Mouse (Mus musculus): Measurements from ENCODE around the gene Pon2.

The Pon2 gene

DNA sequence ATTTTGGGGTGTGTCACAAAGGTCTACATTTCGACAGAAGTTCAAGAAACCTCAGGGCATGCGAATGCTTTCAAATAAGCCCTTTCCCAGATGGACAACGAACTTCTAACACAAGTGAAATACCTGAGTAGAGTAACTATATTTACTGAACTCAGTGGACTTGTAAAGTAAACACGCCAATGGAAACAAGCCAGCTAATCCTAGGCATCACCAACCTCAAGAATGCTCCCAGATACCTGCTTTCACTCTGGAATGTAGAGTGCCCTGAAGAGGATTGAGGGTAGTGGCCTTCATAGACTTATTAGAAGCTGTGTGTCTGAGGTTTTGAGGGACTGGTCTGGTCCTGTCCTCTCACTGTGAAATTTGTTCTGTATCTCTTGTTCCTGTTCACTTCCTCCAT lies 60.7 kb downstream of the Pon2 start:
- in situ Hi-C loops (cut with MboI; ENCODE audit: low pct_unique_long_range_greater_than_20kb in 1 of 2, low sequenced_read_pairs in 2 of 2, unreplicated experiment in 1 of 2) = loop anchor here in 1 of 2 experiments (10.0 kb wide), 1 partner anchor 147 kb away; the partner anchor contains the start of gene Asb4

GRCm38 (mm10) chr6:5236843-5237371 lies 61.3 kb downstream of the Pon2 start:
- in situ Hi-C loops (cut with MboI; ENCODE audit: low pct_unique_long_range_greater_than_20kb in 1 of 2, low sequenced_read_pairs in 2 of 2, unreplicated experiment in 1 of 2) = loop anchor here in 1 of 2 experiments (10.0 kb wide), 1 partner anchor 148 kb away; the partner anchor contains the start of gene Asb4

- in situ Hi-C loops (cut with MboI; ENCODE audit: low pct_unique_long_range_greater_than_20kb in 1 of 2, low sequenced_read_pairs in 2 of 2, unreplicated experiment in 1 of 2) = loop anchor here in 1 of 2 experiments (10.0 kb wide), 1 partner anchor 150 kb away; the partner anchor contains the start of gene Asb4
Observed at GRCm38 (mm10) chr6:5234563-5234962, 63.7 kb downstream of the Pon2 start.

- in situ Hi-C loops (cut with MboI; ENCODE audit: low pct_unique_long_range_greater_than_20kb in 1 of 2, low sequenced_read_pairs in 2 of 2, unreplicated experiment in 1 of 2) = loop anchor here in 1 of 2 experiments (10.0 kb wide), 1 partner anchor 151 kb away; the partner anchor contains the start of gene Asb4
Observed at GRCm38 (mm10) chr6:5233812-5234211, 64.4 kb downstream of the Pon2 start.

DNA sequence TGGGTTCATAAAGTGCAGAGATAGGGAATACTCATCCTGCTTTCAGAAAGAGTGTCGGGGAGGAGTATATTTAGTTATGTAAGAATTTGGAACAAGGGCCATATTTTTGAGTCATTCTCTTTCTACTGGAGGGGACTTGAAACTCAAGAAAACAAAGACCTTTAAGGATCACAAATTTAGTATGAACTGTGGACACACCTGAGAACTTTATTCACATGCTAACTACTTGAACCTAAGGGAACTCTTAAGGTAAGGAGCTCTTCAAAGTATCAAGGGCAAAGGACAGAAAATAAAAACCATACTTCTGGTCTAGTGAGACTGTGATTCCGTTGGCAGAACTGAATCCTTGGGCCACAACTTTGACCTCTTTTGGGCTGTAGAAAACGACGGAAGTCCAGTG lies 66.2 kb downstream of the Pon2 start:
- in situ Hi-C loops (cut with MboI; ENCODE audit: low pct_unique_long_range_greater_than_20kb in 1 of 2, low sequenced_read_pairs in 2 of 2, unreplicated experiment in 1 of 2) = loop anchor here in 1 of 2 experiments (10.0 kb wide), 1 partner anchor 153 kb away; the partner anchor contains the start of gene Asb4

DNA sequence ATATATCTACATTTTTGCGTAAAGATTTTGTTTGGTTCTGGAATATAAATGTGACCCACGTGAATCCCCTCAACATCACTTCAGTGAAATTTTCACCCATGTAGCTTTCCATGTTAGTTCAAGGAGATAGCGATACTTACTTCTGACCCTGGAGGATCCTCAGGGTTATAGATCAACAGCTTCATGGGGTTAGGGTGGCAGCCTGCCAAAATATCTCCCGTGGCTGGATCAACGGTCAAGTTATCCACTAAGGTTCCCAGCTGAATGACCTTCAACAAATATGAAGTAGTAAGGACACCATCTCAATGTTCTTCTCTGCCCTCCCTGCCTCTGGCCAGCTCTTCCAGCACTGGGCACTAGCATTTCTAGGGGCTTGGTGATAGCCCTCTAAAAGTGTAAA lies 68.0 kb downstream of the Pon2 start:
- in situ Hi-C loops (cut with MboI; ENCODE audit: low pct_unique_long_range_greater_than_20kb in 1 of 2, low sequenced_read_pairs in 2 of 2, unreplicated experiment in 1 of 2) = loop anchor here in 1 of 2 experiments (10.0 kb wide), 1 partner anchor 155 kb away; the partner anchor contains the start of gene Asb4

DNA sequence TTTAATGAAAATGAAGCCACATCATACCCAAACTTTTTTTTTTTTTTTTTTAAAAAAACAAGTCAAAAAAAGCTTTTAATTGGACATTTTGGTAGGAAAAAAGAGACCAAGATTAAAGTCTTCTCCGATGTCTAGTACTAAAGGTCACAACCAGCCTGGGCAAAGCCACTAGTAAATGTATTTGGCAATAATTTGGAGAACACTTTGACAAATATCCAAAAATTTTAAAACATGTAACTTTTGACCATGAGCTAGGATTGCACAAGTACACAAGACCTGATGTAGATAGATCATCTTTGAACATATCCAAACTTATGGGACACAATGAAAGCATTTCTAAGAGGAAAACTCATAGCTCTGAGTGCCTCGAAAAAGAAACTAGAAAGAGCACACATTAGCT lies 74.7 kb downstream of the Pon2 start:
- in situ Hi-C loops (cut with MboI; ENCODE audit: low pct_unique_long_range_greater_than_20kb in 1 of 2, low sequenced_read_pairs in 2 of 2, unreplicated experiment in 1 of 2) = loop anchor here in 1 of 2 experiments (25.0 kb wide), 1 partner anchor 164 kb away; the partner anchor contains the start of gene Asb4

DNA sequence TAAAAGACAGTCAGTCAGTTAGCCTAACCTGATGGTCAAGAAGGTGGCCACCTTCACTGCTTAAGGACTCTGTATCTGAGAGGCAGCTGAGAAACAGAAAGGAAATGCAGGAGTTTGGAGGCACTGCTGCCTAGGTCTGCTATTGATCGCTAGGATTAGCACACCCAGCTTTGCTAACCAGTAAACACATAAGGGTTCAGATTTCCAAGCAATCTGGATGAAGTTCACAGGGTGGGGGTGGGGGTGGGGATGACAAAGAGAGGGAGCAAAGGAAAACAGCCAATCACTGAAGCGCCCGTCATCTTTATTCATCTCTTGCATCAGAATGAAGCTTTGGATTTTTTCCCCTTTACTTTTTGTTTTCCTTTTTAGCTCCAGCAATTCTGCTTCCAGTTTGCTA lies 76.2 kb downstream of the Pon2 start:
- in situ Hi-C loops (cut with MboI; ENCODE audit: low pct_unique_long_range_greater_than_20kb in 1 of 2, low sequenced_read_pairs in 2 of 2, unreplicated experiment in 1 of 2) = loop anchor here in 1 of 2 experiments (25.0 kb wide), 1 partner anchor 165 kb away; the partner anchor contains the start of gene Asb4

- in situ Hi-C loops (cut with MboI; ENCODE audit: low pct_unique_long_range_greater_than_20kb in 1 of 2, low sequenced_read_pairs in 2 of 2, unreplicated experiment in 1 of 2) = loop anchor here in 1 of 2 experiments (25.0 kb wide), 1 partner anchor 169 kb away; the partner anchor contains the start of gene Asb4
Observed at GRCm38 (mm10) chr6:5218190-5218589, 80.1 kb downstream of the Pon2 start.

Measured in mouse embryonic stem cell (cell line).